Mouse (Mus musculus): ENCODE results near the gene St6gal1. TPM values are rescaled to one million over a fixed set of nuclear protein-coding genes. Genes with fewer than 3 reads are reported as not detected.
A peak's percentile ranks its signal among the peaks of the same experiment; 100 is the strongest.

St6gal1 gene
- polyA plus RNA-seq, 1 experiment from 2014 or later = 22.4 TPM

- H3K4me2 ChIP-seq (ENCODE audit: low read length) = no peak overlapping the region
- H3K36me3 ChIP-seq (ENCODE audit: control insufficient read depth, insufficient read depth, low read length) = no peaks in the 10 kb centered on the region
- WGBS = 48% methylated on average over 10 of the region's 10 CpGs
- DNase-seq (ENCODE audit: low spot score) (no peak), ATAC-seq (replicated peaks; ENCODE audit: low FRiP score, low TSS enrichment, low read depth) (no peak)
- no peak overlapping the region for H3K9ac ChIP-seq (ENCODE audit: low read length)
- H3K4me1 ChIP-seq (replicated peaks; ENCODE audit: control insufficient read depth, insufficient read depth, low read length) = peaks cover 21% of the 10 kb centered on the region; the same call in 1 of the 2 replicates
- no peak overlapping the region for H3K4me3 ChIP-seq (ENCODE audit: low read depth, low read length)
- no peak overlapping the region; the same call in 1 of the 2 replicates for H3K27ac ChIP-seq (ENCODE audit: low read depth)
- H3K27me3 ChIP-seq (replicated peaks; ENCODE audit: control insufficient read depth, insufficient read depth, low read length) = no peaks in the 10 kb centered on the region
- H3K9me3 ChIP-seq (ENCODE audit: control insufficient read depth, low read length) = no peaks in the 10 kb centered on the region
Observed at GRCm38 (mm10) chr16:23305830-23306623, 81.5 kb downstream of the St6gal1 start.

- Histone ChIP-seq H3K4me1 (replicated peaks; ENCODE audit: control insufficient read depth, insufficient read depth, low read length) (peaks cover 21% of the 10 kb centered on the region; the same call in 1 of the 2 replicates), H3K9me3 (ENCODE audit: control insufficient read depth, low read length) (no peaks in the 10 kb centered on the region), H3K4me2 (ENCODE audit: low read length) (no peak overlapping the region), H3K27ac (ENCODE audit: low read depth) (no peak overlapping the region), H3K9ac (ENCODE audit: low read length) (no peak overlapping the region), H3K4me3 (ENCODE audit: low read depth, low read length) (no peak overlapping the region), H3K27me3 (replicated peaks; ENCODE audit: control insufficient read depth, insufficient read depth, low read length) (no peaks in the 10 kb centered on the region), H3K36me3 (ENCODE audit: control insufficient read depth, insufficient read depth, low read length) (no peaks in the 10 kb centered on the region)
- WGBS = 54% methylated on average over 12 of the region's 12 CpGs
- DNase-seq (ENCODE audit: low spot score) (no peak), ATAC-seq (replicated peaks; ENCODE audit: low FRiP score, low TSS enrichment, low read depth) (0 out of 2 replicates have a peak, but pooled peaks have one; percentile 12)
Observed at GRCm38 (mm10) chr16:23307142-23307968, 82.8 kb downstream of the St6gal1 start.

- Histone ChIP-seq H3K27me3 (replicated peaks; ENCODE audit: control insufficient read depth, insufficient read depth, low read length) (no peaks in the 10 kb centered on the region), H3K27ac (ENCODE audit: low read depth) (no peak overlapping the region), H3K36me3 (ENCODE audit: control insufficient read depth, insufficient read depth, low read length) (no peaks in the 10 kb centered on the region), H3K9me3 (ENCODE audit: control insufficient read depth, low read length) (no peaks in the 10 kb centered on the region), H3K4me2 (ENCODE audit: low read length) (no peak overlapping the region), H3K4me3 (ENCODE audit: low read depth, low read length) (no peak overlapping the region), H3K4me1 (replicated peaks; ENCODE audit: control insufficient read depth, insufficient read depth, low read length) (peaks cover 21% of the 10 kb centered on the region; the same call in 1 of the 2 replicates), H3K9ac (ENCODE audit: low read length) (no peak overlapping the region)
- no peak for ATAC-seq (replicated peaks; ENCODE audit: low FRiP score, low TSS enrichment, low read depth)
- DNase-seq (ENCODE audit: low spot score) = no peak
- 55% methylated on average over 4 of the region's 4 CpGs for WGBS
Observed at GRCm38 (mm10) chr16:23308012-23308554, 83.5 kb downstream of the St6gal1 start.

GRCm38 (mm10) chr16:23309080-23309479, 84.5 kb downstream of the St6gal1 start:
- ATAC-seq (replicated peaks; ENCODE audit: low FRiP score, low TSS enrichment, low read depth) (no peak), DNase-seq (ENCODE audit: low spot score) (no peak)
- 87% methylated on average over 4 of the region's 4 CpGs for WGBS
- H3K36me3 ChIP-seq (ENCODE audit: control insufficient read depth, insufficient read depth, low read length) = no peaks in the 10 kb centered on the region
- H3K27ac ChIP-seq (ENCODE audit: low read depth) = no peak overlapping the region
- H3K4me3 ChIP-seq (ENCODE audit: low read depth, low read length) = no peak overlapping the region
- H3K4me1 ChIP-seq (replicated peaks; ENCODE audit: control insufficient read depth, insufficient read depth, low read length) = peaks cover 21% of the 10 kb centered on the region; the same call in 1 of the 2 replicates
- no peak overlapping the region for H3K9ac ChIP-seq (ENCODE audit: low read length)
- no peak overlapping the region for H3K4me2 ChIP-seq (ENCODE audit: low read length)
- no peaks in the 10 kb centered on the region for H3K27me3 ChIP-seq (replicated peaks; ENCODE audit: control insufficient read depth, insufficient read depth, low read length)
- no peaks in the 10 kb centered on the region for H3K9me3 ChIP-seq (ENCODE audit: control insufficient read depth, low read length)

- Histone ChIP-seq H3K4me1 (replicated peaks; ENCODE audit: control insufficient read depth, insufficient read depth, low read length) (peaks cover 23% of the 10 kb centered on the region), H3K27me3 (replicated peaks; ENCODE audit: control insufficient read depth, insufficient read depth, low read length) (no peaks in the 10 kb centered on the region), H3K36me3 (ENCODE audit: control insufficient read depth, insufficient read depth, low read length) (no peaks in the 10 kb centered on the region), H3K4me3 (ENCODE audit: low read depth, low read length) (no peak overlapping the region), H3K27ac (ENCODE audit: low read depth) (no peak overlapping the region), H3K9ac (ENCODE audit: low read length) (no peak overlapping the region), H3K4me2 (ENCODE audit: low read length) (no peak overlapping the region), H3K9me3 (ENCODE audit: control insufficient read depth, low read length) (no peaks in the 10 kb centered on the region)
- ATAC-seq (replicated peaks; ENCODE audit: low FRiP score, low TSS enrichment, low read depth) (no peak), DNase-seq (ENCODE audit: low spot score) (no peak)
- WGBS = 88% methylated on average over 9 of the region's 9 CpGs
Observed at GRCm38 (mm10) chr16:23312604-23313003, 88.1 kb downstream of the St6gal1 start.

GRCm38 (mm10) chr16:23314790-23315189, 90.2 kb downstream of the St6gal1 start:
- 15% methylated on average over 7 of the region's 7 CpGs for WGBS
- Histone ChIP-seq H3K27ac (ENCODE audit: low read depth) (peak overlapping the region; percentile 81), H3K36me3 (ENCODE audit: control insufficient read depth, insufficient read depth, low read length) (no peaks in the 10 kb centered on the region), H3K27me3 (replicated peaks; ENCODE audit: control insufficient read depth, insufficient read depth, low read length) (no peaks in the 10 kb centered on the region), H3K9me3 (ENCODE audit: control insufficient read depth, low read length) (no peaks in the 10 kb centered on the region), H3K4me2 (ENCODE audit: low read length) (no peak overlapping the region), H3K9ac (ENCODE audit: low read length) (no peak overlapping the region), H3K4me1 (replicated peaks; ENCODE audit: control insufficient read depth, insufficient read depth, low read length) (peaks cover 20% of the 10 kb centered on the region), H3K4me3 (ENCODE audit: low read depth, low read length) (no peak overlapping the region)
- ATAC-seq (replicated peaks; ENCODE audit: low FRiP score, low TSS enrichment, low read depth) = peak; percentile 69; the same call in 1 of the 2 replicates
- no peak for DNase-seq (ENCODE audit: low spot score)

GRCm38 (mm10) chr16:23317411-23318047, 93.0 kb downstream of the St6gal1 start:
- Histone ChIP-seq H3K27me3 (replicated peaks; ENCODE audit: control insufficient read depth, insufficient read depth, low read length) (no peaks in the 10 kb centered on the region), H3K36me3 (ENCODE audit: control insufficient read depth, insufficient read depth, low read length) (no peaks in the 10 kb centered on the region), H3K27ac (ENCODE audit: low read depth) (peak overlapping the region; percentile 68), H3K4me1 (replicated peaks; ENCODE audit: control insufficient read depth, insufficient read depth, low read length) (peaks cover 20% of the 10 kb centered on the region), H3K9me3 (ENCODE audit: control insufficient read depth, low read length) (no peaks in the 10 kb centered on the region), H3K9ac (ENCODE audit: low read length) (no peak overlapping the region), H3K4me3 (ENCODE audit: low read depth, low read length) (no peak overlapping the region), H3K4me2 (ENCODE audit: low read length) (peak overlapping the region; percentile 3; the same call in 1 of the 2 replicates)
- DNase-seq (ENCODE audit: low spot score) (peak; percentile 68), ATAC-seq (replicated peaks; ENCODE audit: low FRiP score, low TSS enrichment, low read depth) (peak; percentile 68)
- WGBS = 16% methylated on average over 7 of the region's 7 CpGs

GRCm38 (mm10) chr16:23320025-23320424, 95.5 kb downstream of the St6gal1 start:
- H3K27ac ChIP-seq (ENCODE audit: low read depth) = no peak overlapping the region
- peaks cover 13% of the 10 kb centered on the region for H3K4me1 ChIP-seq (replicated peaks; ENCODE audit: control insufficient read depth, insufficient read depth, low read length)
- no peaks in the 10 kb centered on the region for H3K27me3 ChIP-seq (replicated peaks; ENCODE audit: control insufficient read depth, insufficient read depth, low read length)
- no peaks in the 10 kb centered on the region for H3K9me3 ChIP-seq (ENCODE audit: control insufficient read depth, low read length)
- ATAC-seq (replicated peaks; ENCODE audit: low FRiP score, low TSS enrichment, low read depth) = no peak
- H3K4me2 ChIP-seq (ENCODE audit: low read length) = no peak overlapping the region
- WGBS = 80% methylated on average over 3 of the region's 3 CpGs
- no peaks in the 10 kb centered on the region for H3K36me3 ChIP-seq (ENCODE audit: control insufficient read depth, insufficient read depth, low read length)
- no peak overlapping the region for H3K4me3 ChIP-seq (ENCODE audit: low read depth, low read length)
- no peak for DNase-seq (ENCODE audit: low spot score)
- H3K9ac ChIP-seq (ENCODE audit: low read length) = no peak overlapping the region
